Mouse (Mus musculus) T-cell, adult 66 days (primary cell): ENCODE data around the gene Enpp7. TPM values are rescaled to one million over a fixed set of nuclear protein-coding genes. Genes with fewer than 3 reads are reported as not detected.

Experiments
- total RNA-seq, 2 experiments: library from RNA; stranded (reverse); gene quantifications; 3 replicates in 1 of 2; 4 replicates in 1 of 2; pipeline ENCODE4 v1.2.4; 2023

Enpp7 gene
- total RNA-seq, result not detected

GRCm38 (mm10) chr11:118987999-118988398 lies at the start of gene Enpp7:
Gene Enpp7 (plus strand): TSS chr11:118988188.

GRCm38 (mm10) chr11:119022895-119023615 lies 35.1 kb downstream of the Enpp7 start, which contains the start of gene Cbx2:
Gene Cbx2 (plus strand): TSS chr11:119022962.

GRCm38 (mm10) chr11:119040600-119041324 lies 52.8 kb downstream of the Enpp7 start, which contains the start of gene Cbx8:
Gene Cbx8 (minus strand): TSS chr11:119040969.

Other genes starting within 250 kb of the Enpp7 start
- not detected for gene Rbfox3, start 76.6 kb upstream of the Enpp7 start, total RNA-seq
- 1 to 10 TPM; 7.7 to 8.5 TPM for gene Cbx2, start 34.8 kb downstream of the Enpp7 start, total RNA-seq
- gene Cbx8, start 52.8 kb downstream of the Enpp7 start, total RNA-seq, result 10 to 100 TPM; 15.1 to 17.6 TPM
- gene Cbx4, start 98.0 kb downstream of the Enpp7 start, total RNA-seq, result 100 to 1,000 TPM; 110 to 127 TPM
- gene Tbc1d16, start 240.3 kb downstream of the Enpp7 start, total RNA-seq, result 1 to 10 TPM; 3.5 to 3.8 TPM
- gene Ccdc40, start 240.4 kb downstream of the Enpp7 start, total RNA-seq, result under 1 TPM in 1 of 2 experiments, not detected in 1; 0.68 TPM